Mouse (Mus musculus) midbrain, postnatal 0 days (tissue): Measurements from ENCODE around the gene Vti1a. TPM values are rescaled to one million over a fixed set of nuclear protein-coding genes. Genes with fewer than 3 reads are reported as not detected.

ENCODE experiments used
- ATAC-seq: fragments of 200-750 bp; cut with Nextera tagmentation; 2 replicates; pipeline ENCODE4 v1.8.0; 2017; ENCODE audit warnings: moderate number of reproducible peaks, mild to moderate bottlenecking, moderate TSS enrichment, moderate library complexity; ENCODE audit not compliant: low FRiP score
- DNase-seq: peaks from one replicate; pipeline ENCODE4 v3.0.0-alpha.2; 2015; ENCODE audit warnings: low spot score
- H3K27ac ChIP-seq: fragments of 300-500 bp; sonication (generic); 2 replicates; pipeline ENCODE4 v1.5.1; 2014; ENCODE audit warnings: low read depth, mild to moderate bottlenecking, low read length, mixed read lengths
- H3K27me3 ChIP-seq: fragments of 300-500 bp; sonication (generic); 2 replicates; pipeline ENCODE4 v1.6.1; 2014; ENCODE audit warnings: low read length, control low read depth, mixed read lengths; ENCODE audit not compliant: insufficient read depth
- H3K36me3 ChIP-seq: fragments of 300-500 bp; sonication (generic); 2 replicates; pipeline ENCODE4 v1.6.1; 2014; ENCODE audit warnings: low read length, control low read depth, mixed read lengths; ENCODE audit not compliant: insufficient read depth
- H3K4me1 ChIP-seq: fragments of 300-500 bp; sonication (generic); 2 replicates; pipeline ENCODE4 v1.6.1; 2014; ENCODE audit warnings: mild to moderate bottlenecking, control low read depth, antibody characterized with exemption, low read length, mixed read lengths; ENCODE audit not compliant: insufficient read depth
- H3K4me2 ChIP-seq: fragments of 300-500 bp; sonication (generic); 2 replicates; pipeline ENCODE4 v1.6.1; 2014; ENCODE audit warnings: low read depth, mild to moderate bottlenecking, low read length, mixed read lengths; ENCODE audit not compliant: poor library complexity, severe bottlenecking
- H3K4me3 ChIP-seq: fragments of 300-500 bp; sonication (generic); 2 replicates; pipeline ENCODE4 v1.5.1; 2014; ENCODE audit warnings: low read depth, mild to moderate bottlenecking, low read length, moderate library complexity
- H3K9ac ChIP-seq: fragments of 300-500 bp; sonication (generic); replicated peaks from 2 replicates; pipeline ENCODE4 v1.6.1; 2014; ENCODE audit warnings: mild to moderate bottlenecking, low read length, moderate library complexity, mixed read lengths; ENCODE audit not compliant: poor library complexity, severe bottlenecking
- H3K9me3 ChIP-seq: fragments of 300-500 bp; sonication (generic); 2 replicates; pipeline ENCODE4 v1.6.1; 2016; ENCODE audit warnings: low read length, control low read depth
- CTCF ChIP-seq: IDR thresholded peaks from 2 replicates; pipeline ENCODE4 v1.5.1; 2016; ENCODE audit warnings: antibody characterized with exemption, mild to moderate bottlenecking
- WGBS: fragments of 180-500 bp; shearing (Covaris S2); extraction: QIAGEN DNeasy Blood & Tissue Kit; methylation state at CpG from one replicate; pipeline ENCODE4 v1.1.7; 2014; 5-methylcytosine and 5-hydroxymethylcytosine counted together
- polyA plus RNA-seq: library from polyadenylated mRNA; unstranded; fragments of >200 nt; fragmentation: Nextera tagmentation; extraction: Ambion mirVana; gene quantifications from 2 replicates; pipeline ENCODE4 v1.2.1, GENCODE M21; 2015
- total RNA-seq: library from RNA; depleted of rRNA; stranded (reverse); fragments of >200 nt; gene quantifications from 2 replicates; pipeline ENCODE4 v1.2.3, GENCODE M21; 2014

Gene Vti1a
- total and polyA plus RNA-seq, 2 experiments from 2014 or later: 34.2 to 43.2 TPM

GRCm38 (mm10) chr19:55597296-55597695 lies 281.2 kb downstream of the Vti1a start:
- Histone ChIP-seq H3K9me3 (no peaks in the 10 kb centered on the region), H3K9ac (no peak overlapping the region), H3K27ac (no peak overlapping the region), H3K4me1 (no peaks in the 10 kb centered on the region; the same call in 1 of the 2 replicates), H3K4me3 (no peak overlapping the region), H3K27me3 (no peaks in the 10 kb centered on the region), H3K4me2 (no peak overlapping the region), H3K36me3 (no peaks in the 10 kb centered on the region)
- 48% methylated on average over 2 of the region's 2 CpGs for WGBS
- TF ChIP-seq CTCF: no peak
- DNase-seq (no peak), ATAC-seq (no peak)

DNA sequence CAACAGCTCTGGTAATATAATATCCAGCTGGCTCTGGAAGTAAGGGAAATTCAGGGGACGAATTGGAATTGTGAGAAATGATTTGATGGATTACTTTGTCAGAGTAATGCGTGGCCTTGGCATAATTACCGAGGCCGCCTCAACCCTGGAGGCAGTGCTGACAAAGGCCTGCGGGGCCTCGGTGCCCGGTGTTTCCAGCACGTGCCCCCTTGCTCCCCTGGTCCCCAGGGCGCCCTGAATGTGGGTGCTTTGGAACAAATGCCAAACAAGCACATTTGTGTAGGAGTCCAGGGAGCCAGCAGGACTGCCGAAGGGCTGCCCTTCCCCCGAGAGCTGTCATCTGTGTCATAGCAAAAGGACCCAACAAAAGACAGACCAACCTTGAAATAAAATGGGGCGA lies 281.9 kb downstream of the Vti1a start:
- DNase-seq: no peak
- Histone ChIP-seq H3K27ac (no peak overlapping the region), H3K4me2 (no peak overlapping the region), H3K9ac (no peak overlapping the region), H3K4me1 (no peaks in the 10 kb centered on the region; the same call in 1 of the 2 replicates), H3K4me3 (no peak overlapping the region), H3K27me3 (no peaks in the 10 kb centered on the region), H3K36me3 (no peaks in the 10 kb centered on the region), H3K9me3 (no peaks in the 10 kb centered on the region)
- no peak for TF ChIP-seq CTCF
- ATAC-seq: no peak
- WGBS: 42% methylated on average over 12 of the region's 12 CpGs

GRCm38 (mm10) chr19:55599124-55599523 lies 283.0 kb downstream of the Vti1a start:
- 71% methylated on average over 6 of the region's 6 CpGs for WGBS

GRCm38 (mm10) chr19:55607725-55608124 lies 291.6 kb downstream of the Vti1a start:
- H3K4me3 ChIP-seq: no peak overlapping the region
- H3K9me3 ChIP-seq: no peaks in the 10 kb centered on the region
- ATAC-seq (no peak), DNase-seq (no peak)
- H3K27me3 ChIP-seq: no peaks in the 10 kb centered on the region
- H3K4me1 ChIP-seq: 0 out of 2 replicates have a peak, but pooled peaks cover 3% of the 10 kb centered on the region
- no peak overlapping the region for H3K4me2 ChIP-seq
- no peaks in the 10 kb centered on the region for H3K36me3 ChIP-seq
- WGBS: 74% methylated on average over 10 of the region's 10 CpGs
- no peak for TF ChIP-seq CTCF
- no peak overlapping the region for H3K27ac ChIP-seq
- H3K9ac ChIP-seq: no peak overlapping the region

More at GRCm38 (mm10) chr19:55599124-55599523, 283.0 kb downstream of the Vti1a start:
- Histone ChIP-seq H3K9me3 (no peaks in the 10 kb centered on the region), H3K36me3 (no peaks in the 10 kb centered on the region), H3K9ac (no peak overlapping the region), H3K4me1 (no peaks in the 10 kb centered on the region; the same call in 1 of the 2 replicates), H3K27me3 (no peaks in the 10 kb centered on the region), H3K27ac (no peak overlapping the region), H3K4me2 (no peak overlapping the region), H3K4me3 (no peak overlapping the region)
- no peak for TF ChIP-seq CTCF
- ATAC-seq (no peak), DNase-seq (no peak)

GRCm38 (mm10) chr19:55608858-55609375 lies 292.8 kb downstream of the Vti1a start:
- Histone ChIP-seq H3K4me3 (no peak overlapping the region), H3K27ac (peak overlapping the region; percentile 60), H3K9me3 (no peaks in the 10 kb centered on the region), H3K4me2 (no peak overlapping the region), H3K36me3 (no peaks in the 10 kb centered on the region), H3K9ac (no peak overlapping the region), H3K27me3 (no peaks in the 10 kb centered on the region; the same call in 1 of the 2 replicates), H3K4me1 (0 out of 2 replicates have a peak, but pooled peaks cover 3% of the 10 kb centered on the region)
- ATAC-seq (no peak), DNase-seq (no peak)
- WGBS: 41% methylated on average over 14 of the region's 14 CpGs
- TF ChIP-seq CTCF: no peak

- 0 out of 2 replicates have a peak, but pooled peaks cover 3% of the 10 kb centered on the region for H3K4me1 ChIP-seq
- H3K9ac ChIP-seq: no peak overlapping the region
- no peaks in the 10 kb centered on the region; the same call in 1 of the 2 replicates for H3K27me3 ChIP-seq
- TF ChIP-seq CTCF: no peak
- H3K9me3 ChIP-seq: no peaks in the 10 kb centered on the region
- WGBS: 94% methylated on average over 3 of the region's 3 CpGs
- no peak for DNase-seq
- H3K27ac ChIP-seq: no peak overlapping the region
- H3K4me2 ChIP-seq: no peak overlapping the region
- ATAC-seq: no peak
- no peaks in the 10 kb centered on the region for H3K36me3 ChIP-seq
- no peak overlapping the region for H3K4me3 ChIP-seq
These were observed 293.7 kb downstream of the Vti1a start for GRCm38 (mm10) chr19:55609806-55610205.
